Mouse (Mus musculus) brain, embryonic 14.5 days (tissue): ENCODE measurements at regions not wholly inside any gene's neighbourhood (a gene's known extent, or its start where the extent isn't known, plus 50 kb on each side); places are given as distances from the start of the nearest gene placed in this dataset.

ENCODE experiments used
- DNase-seq: peaks from one replicate; pipeline ENCODE4 v3.0.0-alpha.2; 2011; ENCODE audit warnings: low read depth
- CTCF ChIP-seq: fragments of 200-500 bp; IDR thresholded peaks from 2 replicates; pipeline ENCODE4 v1.5.1; 2012; ENCODE audit warnings: inconsistent platforms, mild to moderate bottlenecking, moderate library complexity, borderline replicate concordance; ENCODE audit not compliant: insufficient read depth, insufficient read length; ENCODE audit errors: extremely low read depth
- POLR2A ChIP-seq: fragments of 200-500 bp; IDR thresholded peaks from 2 replicates; pipeline ENCODE4 v1.6.1; 2012; ENCODE audit warnings: mild to moderate bottlenecking, inconsistent platforms, borderline replicate concordance; ENCODE audit not compliant: poor library complexity, insufficient read depth, insufficient read length, severe bottlenecking; ENCODE audit errors: extremely low read depth

GRCm38 (mm10) chr2:161470844-161471243, 362.0 kb upstream of the Chd6 start:
- peak; percentile 72 for DNase-seq
- TF ChIP-seq CTCF, result no peak
- TF ChIP-seq POLR2A, result no peak

DNA sequence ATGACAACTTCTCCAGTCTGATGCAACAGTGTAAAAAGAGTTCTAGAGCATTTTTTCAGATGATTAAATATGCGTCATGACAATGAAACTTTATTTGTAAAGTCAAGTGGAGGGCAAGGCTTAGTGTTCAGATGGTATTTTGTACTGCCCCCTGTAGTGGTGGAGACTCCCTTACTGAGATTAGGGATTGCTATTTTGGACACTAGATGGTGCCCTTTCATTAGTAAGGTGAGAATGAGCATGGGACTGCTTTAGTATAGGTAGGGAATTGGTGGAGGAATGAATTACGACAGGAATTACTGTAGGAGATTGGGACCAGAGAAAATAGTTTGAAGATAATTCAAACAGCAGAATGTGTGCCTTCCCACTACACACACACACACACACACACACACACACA, 361.1 kb upstream of the Chd6 start:
- TF ChIP-seq POLR2A (no peak), CTCF (peak; percentile 50; the same call in 1 of the 2 replicates)
- peak; percentile 77 for DNase-seq

- TF ChIP-seq POLR2A, result no peak
- TF ChIP-seq CTCF, result no peak
- DNase-seq, result no peak
Observed at GRCm38 (mm10) chr2:161467035-161467434, 358.2 kb upstream of the Chd6 start.

GRCm38 (mm10) chr2:161460600-161460999, 351.7 kb upstream of the Chd6 start:
- no peak for TF ChIP-seq CTCF
- no peak for TF ChIP-seq POLR2A
- no peak for DNase-seq

DNA sequence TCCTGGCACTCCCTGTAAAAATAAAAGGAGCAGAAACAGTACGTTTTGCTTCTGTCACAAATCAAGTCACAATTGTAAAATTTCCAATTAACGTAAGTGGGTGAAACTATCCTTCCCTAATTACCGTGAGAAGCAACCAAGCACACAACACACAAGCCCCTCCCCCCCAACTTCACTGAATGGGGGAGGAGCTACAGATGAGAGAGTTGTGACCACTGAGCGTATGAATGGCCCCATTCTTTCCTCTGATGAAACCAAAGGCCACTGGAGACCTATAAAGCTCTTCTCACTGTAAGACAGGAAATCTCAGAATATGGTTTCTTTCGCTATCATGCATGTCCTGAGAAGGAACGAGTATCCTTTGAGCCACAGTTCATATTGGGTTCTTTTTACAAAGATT, 345.6 kb upstream of the Chd6 start:
- no peak for TF ChIP-seq CTCF
- peak; percentile 61 for DNase-seq

DNA sequence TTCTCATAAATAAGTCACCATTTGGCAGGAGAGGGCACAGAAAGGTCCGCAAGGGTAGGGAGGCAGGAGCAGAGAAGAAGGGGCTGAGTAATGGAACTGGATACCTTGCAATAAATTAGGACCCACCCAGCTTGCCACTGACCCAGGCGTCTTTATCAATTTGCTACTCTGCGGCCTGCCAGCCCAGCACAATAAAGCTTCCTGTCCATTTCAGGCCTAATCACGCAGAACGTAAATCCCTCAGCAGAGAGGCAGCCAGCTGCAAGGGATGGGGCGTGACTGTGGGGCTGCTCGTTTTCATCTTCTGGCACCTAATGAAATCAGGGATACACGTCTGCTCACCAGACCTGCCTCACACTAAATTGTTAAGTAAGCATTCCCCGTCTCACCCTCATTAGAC, 324.9 kb upstream of the Chd6 start:
- no peak for TF ChIP-seq CTCF
- no peak for TF ChIP-seq POLR2A
- DNase-seq, result peak; percentile 74

DNA sequence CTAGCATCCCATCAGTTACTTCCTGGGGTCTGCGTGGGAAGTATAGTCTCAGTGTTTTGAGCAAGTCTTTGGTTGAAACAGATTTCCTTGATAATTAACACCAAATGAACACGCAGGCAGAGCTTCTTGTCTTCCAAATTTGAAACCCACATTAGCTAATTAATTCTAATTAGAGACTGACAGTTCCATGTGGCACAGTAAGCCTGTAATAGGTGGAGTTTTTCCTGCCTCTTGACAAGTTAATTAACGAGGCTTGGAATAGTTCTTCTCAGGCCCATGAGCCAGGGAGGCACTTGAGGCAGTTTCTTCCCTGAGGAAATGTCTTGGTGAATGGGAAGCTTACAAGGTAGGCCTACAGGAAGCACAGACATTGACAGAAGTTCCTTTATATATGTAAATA, 320.4 kb upstream of the Chd6 start:
- TF ChIP-seq CTCF (no peak), POLR2A (no peak)
- peak; percentile 85 for DNase-seq

GRCm38 (mm10) chr2:161425587-161425986, 316.7 kb upstream of the Chd6 start:
- DNase-seq, result peak; percentile 23
- TF ChIP-seq POLR2A (no peak), CTCF (no peak)

- TF ChIP-seq CTCF (no peak), POLR2A (no peak)
- DNase-seq, result no peak
Observed at GRCm38 (mm10) chr2:161418062-161418461, 309.2 kb upstream of the Chd6 start.

DNA sequence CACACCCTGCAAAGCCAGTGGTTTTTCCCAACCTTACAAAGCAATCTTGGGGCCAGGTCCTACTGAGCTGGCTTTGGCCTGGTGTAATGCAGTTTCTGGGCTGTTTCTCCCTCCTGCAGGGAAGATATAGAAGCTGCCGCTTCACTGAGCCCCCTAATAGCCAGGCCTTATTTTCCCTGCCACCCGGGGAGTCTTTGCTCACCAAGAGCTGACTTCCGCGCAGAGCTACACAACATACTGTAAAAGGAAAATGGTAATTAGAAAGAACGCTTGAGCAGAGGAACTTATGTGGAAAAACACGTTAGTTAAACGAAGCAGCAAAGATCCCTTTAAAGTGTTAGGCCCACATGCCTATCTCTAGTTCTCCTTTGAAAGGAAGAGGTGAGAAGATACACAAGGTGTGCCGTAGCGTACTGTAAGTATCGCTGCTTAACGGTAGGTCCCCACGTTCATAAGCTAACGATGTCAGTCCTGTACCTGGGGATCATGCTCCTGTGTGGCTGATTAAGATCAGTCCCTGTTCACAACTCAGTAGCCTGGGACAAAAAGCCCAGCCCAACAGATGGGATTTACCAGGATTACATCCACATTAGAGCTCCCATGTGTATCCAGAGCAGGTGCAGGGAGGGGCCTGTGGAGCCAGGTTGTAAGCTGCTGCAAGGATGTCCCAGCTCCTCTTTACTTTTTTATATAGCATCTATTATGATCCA, 307.5 kb upstream of the Chd6 start:
- peak; percentile 65 for DNase-seq
- TF ChIP-seq CTCF (no peak), POLR2A (no peak)

GRCm38 (mm10) chr2:161408306-161408705, 299.4 kb upstream of the Chd6 start:
- DNase-seq, result no peak
- TF ChIP-seq POLR2A, result no peak
- no peak for TF ChIP-seq CTCF

DNA sequence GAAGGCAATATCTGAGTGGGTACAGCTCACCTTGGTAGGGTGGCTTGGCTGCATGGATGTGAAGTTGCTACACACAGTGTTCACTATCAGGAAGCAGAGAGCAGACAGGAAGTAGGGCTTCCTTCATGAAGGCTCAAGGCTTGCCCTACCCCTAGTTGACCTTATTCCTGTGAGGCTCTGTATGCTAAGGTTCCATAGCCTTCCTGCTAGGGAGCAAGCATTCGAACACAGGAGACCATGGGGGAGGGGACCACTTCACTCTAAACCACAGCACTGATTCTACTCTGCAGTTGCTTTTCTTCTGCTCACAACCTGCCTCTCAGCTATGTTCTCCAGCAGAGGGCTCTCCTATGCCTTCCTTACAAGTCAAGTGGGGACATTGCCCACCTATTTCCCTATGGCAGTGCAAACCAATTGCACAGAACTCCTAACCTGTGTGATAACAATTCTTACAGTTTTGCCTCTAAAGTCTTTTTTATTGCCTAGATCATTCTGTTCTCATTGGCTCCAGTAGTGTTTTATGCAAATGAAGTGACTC, 297.0 kb upstream of the Chd6 start:
- no peak for TF ChIP-seq POLR2A
- peak; percentile 27; the same call in 1 of the 2 replicates for TF ChIP-seq CTCF
- DNase-seq, result peak; percentile 46
